Mouse (Mus musculus) kidney, adult 8-10 months (tissue): ENCODE measurements around the gene Necap1.
A peak's percentile ranks its signal among the peaks of the same experiment; 100 is the strongest.

Source experiments
- DNase-seq, 2 experiments: peaks; one replicate each; pipeline ENCODE4 v3.0.0; 2022

The Necap1 gene

DNA sequence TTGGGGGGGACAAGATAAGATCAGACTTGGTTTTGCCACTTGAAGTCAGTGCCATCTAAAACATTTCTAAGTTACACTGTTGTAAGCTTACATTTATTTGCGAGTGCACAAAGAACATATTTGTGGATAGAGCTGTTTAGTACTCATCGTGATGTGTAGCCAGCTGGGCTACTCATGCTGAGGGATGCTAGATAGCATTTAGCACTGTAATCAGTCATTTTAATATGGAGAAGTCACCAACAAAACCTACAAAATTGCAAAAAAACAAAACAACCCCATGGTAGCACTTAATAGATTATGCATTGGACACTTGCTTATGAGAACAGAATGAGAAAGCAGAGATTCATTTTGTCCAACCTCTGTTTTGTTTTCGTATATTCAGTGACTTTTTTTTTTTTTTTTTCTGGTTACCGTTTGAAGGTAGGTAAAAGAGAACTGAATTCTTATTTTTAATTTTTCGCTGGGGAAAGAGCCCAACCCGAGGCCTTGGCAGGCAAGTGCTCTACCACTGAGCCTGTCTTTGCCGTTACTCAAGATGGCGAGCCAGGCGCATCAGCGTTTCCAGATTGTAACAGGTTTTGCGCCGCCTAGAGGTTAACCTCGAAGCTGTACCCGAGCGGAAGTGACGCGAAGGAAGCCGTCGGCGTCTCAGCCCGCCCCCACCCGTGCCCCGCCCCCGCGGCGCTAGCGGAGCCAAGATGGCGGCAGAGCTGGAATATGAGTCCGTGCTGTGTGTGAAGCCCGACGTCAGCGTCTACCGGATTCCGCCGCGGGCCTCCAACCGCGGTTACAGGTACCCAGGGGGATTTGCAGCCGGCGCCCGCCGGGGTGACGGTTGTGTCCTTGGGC, at the start of gene Necap1:
TSS of gene Necap1 (plus strand) at position 604 of the 849 bp plus-strand sequence.
- peak; percentile 95 to 99 for DNase-seq

GRCm38 (mm10) chr6:122825166-122825565, 49.1 kb upstream of the Necap1 start:
- DNase-seq, result no peak

GRCm38 (mm10) chr6:122825923-122826742, 48.1 kb upstream of the Necap1 start:
- peak; percentile 56 to 73 for DNase-seq

- peak in 1 of 2 experiments; percentile 24 for DNase-seq
Measured at GRCm38 (mm10) chr6:122828086-122828485, 46.2 kb upstream of the Necap1 start.

DNA sequence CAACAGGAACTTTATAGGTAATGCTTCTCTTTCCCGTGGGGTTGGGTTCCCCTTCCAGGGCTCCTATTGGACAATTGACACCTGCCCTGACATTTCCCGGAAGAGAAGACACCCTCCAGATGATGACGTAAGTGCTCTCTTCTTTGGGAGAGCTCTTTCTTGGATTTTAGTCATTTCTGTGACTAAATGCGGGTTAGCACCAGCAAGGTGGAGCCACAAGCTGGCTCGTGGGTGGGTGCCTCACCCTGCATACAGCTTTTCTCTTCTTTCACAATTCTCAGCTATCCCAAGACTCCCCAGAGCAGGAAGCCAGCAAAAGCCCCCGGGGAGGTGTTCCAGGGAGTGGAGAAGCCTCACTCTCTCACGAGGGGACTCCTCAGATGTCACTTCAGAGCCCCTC, 41.4 kb upstream of the Necap1 start:
- no peak for DNase-seq

GRCm38 (mm10) chr6:122834365-122834764, 39.9 kb upstream of the Necap1 start:
- DNase-seq, result peak in 1 of 2 experiments; percentile 63

DNA sequence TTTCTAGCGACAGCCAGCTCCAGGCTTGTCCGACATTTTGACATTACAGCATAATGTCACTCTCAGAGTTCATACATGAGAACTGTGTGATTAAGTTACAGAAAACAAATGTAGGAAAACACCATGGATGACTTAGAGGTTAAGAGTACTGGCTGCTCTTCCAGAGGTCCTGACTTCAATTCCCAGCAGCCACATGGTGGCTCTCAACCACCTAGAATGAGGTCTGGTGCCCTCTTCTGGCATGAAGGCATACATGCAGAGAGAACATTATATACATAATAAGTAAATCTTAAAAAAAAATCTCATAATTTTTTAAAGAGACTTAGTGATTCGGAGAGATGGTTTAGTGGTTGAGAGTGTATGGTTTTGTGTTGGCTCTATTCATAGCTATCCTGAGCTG, 37.3 kb upstream of the Necap1 start:
- no peak for DNase-seq

DNA sequence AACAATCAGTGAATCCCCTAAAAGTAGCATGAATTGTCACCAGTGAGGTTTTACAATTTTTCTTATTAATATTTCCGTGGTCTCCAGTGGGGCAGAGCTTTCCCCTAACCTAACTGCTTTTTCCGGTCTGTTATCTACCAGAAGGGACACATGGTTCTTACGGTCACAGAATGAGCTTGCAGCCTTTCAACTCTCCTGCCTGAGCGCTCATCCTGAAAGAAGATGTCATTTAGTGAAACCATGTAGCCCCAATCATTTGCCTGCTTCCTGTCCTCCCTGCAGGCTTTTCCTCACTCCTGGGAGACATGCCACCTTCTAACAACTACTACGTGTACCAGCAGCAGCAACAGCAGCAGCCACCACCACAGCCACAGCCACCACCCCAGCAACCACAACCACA, 36.7 kb upstream of the Necap1 start:
- no peak for DNase-seq

- DNase-seq, result no peak
Measured at GRCm38 (mm10) chr6:122843759-122844158, 30.5 kb upstream of the Necap1 start.

DNA sequence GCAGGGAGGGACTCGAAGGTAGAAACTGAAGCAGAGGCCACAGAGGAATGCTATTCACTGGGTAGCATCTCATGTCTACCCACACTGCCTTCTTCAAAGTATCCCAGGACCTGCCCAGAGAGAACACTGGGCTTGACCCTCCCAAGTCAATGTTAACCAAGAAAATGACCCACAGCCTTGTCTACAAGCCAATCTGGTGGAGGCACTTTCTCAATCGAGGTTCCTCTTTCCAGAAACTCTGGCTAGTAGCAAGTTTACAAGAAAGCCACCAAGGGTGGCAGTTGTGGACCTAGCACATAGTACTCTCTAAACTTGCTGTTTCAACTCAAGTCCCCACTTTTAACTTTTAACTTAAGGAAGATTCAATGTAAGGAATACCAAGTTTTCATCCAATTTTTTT, 21.6 kb upstream of the Necap1 start:
- no peak for DNase-seq

- no peak for DNase-seq
Measured at GRCm38 (mm10) chr6:122854552-122854951, 19.7 kb upstream of the Necap1 start.

GRCm38 (mm10) chr6:122855955-122856354, 18.3 kb upstream of the Necap1 start, which contains the start of gene C3ar1:
TSS of gene C3ar1 (minus strand) at chr6:122856161.
- DNase-seq, result no peak

DNA sequence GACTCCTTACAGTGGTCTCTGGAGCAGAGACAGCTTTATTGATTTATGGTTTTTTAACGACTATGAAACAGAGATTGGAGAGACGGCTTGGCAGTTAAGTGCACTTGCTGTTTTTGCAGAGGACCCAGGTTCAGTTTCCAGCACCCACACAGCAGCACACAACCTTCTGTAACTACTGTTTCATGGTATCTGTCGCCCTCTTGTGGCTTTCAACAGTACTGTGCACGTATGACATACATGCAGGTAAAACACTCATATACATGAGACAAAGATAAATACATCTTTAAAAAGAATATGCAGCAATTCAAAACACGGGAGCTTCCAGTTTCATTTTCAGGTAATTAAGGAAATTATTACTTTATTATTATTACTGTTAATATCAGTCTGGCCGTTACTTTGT, 11.8 kb upstream of the Necap1 start:
- DNase-seq, result no peak

DNA sequence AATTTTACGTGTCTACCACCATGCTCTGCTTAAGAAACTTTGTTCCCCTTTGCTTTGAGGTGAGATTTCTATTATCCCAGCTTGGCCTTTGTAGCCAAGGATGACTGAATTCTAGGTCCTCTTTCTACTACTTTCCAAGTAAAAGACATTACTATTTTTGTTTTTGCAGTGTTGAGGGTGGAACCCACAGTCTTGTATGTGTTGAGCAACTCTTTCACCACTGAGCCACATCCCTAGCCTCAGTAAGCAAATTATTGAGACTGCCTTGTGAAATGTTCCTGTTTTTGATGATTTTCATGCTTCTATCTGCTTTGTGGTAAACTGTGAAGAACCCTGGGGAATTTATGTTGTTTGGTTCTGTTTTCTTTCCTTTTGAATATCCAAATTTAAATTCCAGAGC, 11.4 kb upstream of the Necap1 start:
- DNase-seq, result no peak

DNA sequence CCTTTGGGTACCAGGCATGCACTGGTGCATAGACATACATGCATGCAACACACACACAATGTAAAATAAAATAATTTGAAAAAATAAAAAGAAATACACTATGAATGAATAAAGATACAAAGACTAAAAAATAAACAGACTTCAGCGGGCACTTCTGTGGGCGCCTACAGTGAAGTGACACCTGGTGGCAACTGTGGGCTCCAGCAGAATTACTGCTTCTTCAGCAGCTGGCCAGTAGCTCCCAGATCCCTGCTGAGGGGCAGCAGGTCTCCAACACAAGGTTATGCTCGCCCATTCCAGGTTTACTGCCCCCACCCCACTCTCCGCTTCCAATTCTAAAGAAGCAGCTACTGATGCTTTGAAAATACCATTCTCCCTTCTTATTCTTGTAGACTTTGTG, 6.4 kb upstream of the Necap1 start:
- no peak for DNase-seq

DNA sequence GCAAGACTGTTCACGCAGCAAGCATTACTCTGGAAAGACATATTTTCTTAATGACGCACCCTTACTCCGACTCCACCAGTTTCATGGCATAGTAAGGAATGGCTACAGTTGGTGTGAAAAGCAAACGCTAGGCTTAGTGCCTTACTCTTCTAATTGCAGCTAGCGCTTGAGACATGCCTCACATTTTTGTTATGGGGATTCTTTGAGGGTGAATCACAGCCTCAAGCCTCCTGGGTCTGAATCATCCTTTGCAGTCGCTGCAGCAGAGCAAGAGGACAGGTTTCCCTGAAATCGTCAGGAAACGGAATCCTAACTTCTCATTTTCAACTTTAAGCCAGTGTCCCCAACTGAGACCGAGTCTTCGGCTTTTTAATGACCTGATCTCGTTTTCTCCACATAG, 4.4 kb upstream of the Necap1 start:
- no peak for DNase-seq

- DNase-seq, result no peak
Measured at GRCm38 (mm10) chr6:122872800-122873199, 1.5 kb upstream of the Necap1 start.

DNA sequence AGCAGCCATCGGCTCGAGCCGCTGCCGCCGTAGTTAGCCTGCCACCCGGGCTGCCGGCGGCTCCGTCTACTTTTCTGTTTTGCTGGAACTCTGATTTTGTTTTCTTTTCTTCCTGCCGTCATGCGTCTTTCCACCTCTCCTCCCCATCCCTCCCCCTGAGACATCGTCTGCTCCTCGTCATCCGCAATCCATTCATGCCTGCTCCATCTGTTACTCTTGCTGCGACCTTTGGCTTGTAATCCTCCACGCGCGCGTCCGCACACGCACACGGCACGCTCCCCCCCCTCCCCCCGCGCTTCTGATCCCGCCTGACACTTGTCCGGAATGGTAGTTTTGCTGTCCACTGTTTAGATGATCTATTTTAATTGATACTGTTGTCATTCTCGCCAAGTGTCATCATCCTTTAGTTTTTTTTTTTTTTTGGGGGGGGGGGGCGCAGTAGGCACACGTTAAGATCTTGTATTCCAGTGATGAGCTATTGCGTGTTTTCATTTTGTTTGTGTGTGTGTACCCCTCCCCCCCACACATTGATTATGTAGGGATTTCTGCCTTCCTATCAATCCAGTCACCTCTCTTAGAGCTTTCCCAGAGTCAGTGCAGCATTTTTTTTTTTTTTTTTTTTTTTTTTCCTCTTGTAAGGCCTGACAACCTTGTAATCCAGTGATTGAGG, 581 bp downstream of the Necap1 start:
- DNase-seq, result no peak

DNA sequence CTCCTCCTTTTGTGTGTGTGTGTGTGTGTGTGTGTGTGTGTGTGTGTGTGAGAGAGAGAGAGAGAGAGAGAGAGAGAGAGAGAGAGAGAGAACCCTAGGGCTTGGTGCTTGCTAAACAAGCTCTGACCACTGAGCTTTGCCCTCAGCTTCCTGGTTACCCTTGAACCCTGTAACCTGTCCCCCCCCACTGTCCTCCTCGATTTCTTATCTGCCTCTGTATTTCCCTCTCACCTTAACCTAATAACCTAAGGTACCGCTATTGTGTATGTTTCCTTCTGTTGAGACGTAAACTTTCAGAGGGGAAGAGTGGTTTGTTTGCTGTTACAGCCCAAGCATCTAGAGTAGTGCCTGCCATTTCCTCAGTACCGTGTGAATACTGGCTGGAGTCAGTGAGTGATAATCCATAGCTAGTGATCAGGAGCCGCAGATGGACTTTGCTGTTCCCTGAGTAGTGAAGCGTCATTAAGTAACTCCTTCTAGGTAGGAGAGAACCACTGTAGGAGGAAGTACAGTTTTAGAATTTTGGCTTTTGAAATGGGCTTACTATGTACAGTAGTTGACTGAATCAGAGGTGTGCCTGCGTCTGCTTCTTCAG, 5.0 kb downstream of the Necap1 start:
- no peak for DNase-seq

- peak; percentile 23 to 52 for DNase-seq
Measured at GRCm38 (mm10) chr6:122879781-122880505, 5.7 kb downstream of the Necap1 start.

- DNase-seq, result no peak
Measured at GRCm38 (mm10) chr6:122881287-122881686, 7.0 kb downstream of the Necap1 start.

DNA sequence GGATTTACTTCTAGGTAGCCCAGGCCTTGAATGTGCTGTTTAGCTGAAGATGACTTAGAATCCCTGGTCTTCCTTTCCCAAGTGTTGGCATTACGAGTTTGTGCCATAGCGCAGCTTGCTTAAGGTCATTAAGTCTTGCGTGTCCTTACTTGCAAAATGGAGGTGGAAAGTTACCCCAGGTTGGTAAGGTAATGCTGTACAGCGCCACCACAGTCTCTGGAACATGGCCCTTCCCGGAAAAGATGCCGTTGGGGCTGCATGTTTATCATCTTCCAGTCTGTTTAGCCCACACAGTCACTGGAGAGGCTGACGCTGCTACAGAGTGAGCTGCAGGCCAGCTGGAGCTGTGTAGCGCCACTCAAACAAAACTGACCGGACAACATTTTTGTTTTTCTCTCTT, 9.3 kb downstream of the Necap1 start:
- no peak for DNase-seq
